Mouse (Mus musculus): ENCODE data around the gene Strip1. TPM values are rescaled to one million over a fixed set of nuclear protein-coding genes. Genes with fewer than 3 reads are reported as not detected.
A peak's percentile ranks its signal among the peaks of the same experiment; 100 is the strongest.

The Strip1 gene
- polyA plus RNA-seq, 2 experiments: 9.0 to 9.9 TPM

DNA sequence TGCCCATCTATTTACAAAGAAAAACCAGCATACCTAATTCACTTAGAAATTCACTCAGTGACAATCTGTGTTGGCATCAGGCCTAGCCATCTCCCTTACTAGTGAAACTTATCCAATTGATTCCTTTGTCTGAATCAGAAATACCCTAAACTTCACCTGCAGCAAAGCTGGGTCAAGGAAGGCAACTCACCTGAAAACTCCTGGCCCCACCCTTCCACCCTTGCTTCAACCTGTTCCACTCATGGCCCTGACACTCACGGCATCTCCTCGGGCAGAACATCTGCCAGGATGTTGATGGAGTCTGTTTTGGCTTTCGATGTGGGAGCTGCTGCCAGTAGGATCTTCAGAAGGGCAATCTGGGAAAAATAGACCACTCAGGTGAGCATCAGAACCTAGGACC, 13.7 kb downstream of the Strip1 start:
- Histone ChIP-seq H3K4me3 (ENCODE audit: insufficient read depth in 1 of 2, low read depth in 2 of 2, low read length in 2 of 2) (no peak overlapping the region), H3K9me3 (ENCODE audit: control insufficient read depth, low read length) (no peaks in the 10 kb centered on the region), H3K4me1 (replicated peaks; ENCODE audit: control insufficient read depth in 2 of 2, insufficient read depth in 2 of 2, low read length in 1 of 2) (no peaks in the 10 kb centered on the region), H3K4me2 (ENCODE audit: low read depth) (no peak overlapping the region), H3K27me3 (ENCODE audit: control insufficient read depth, insufficient read depth, low read length) (no peaks in the 10 kb centered on the region), H3K36me3 (replicated peaks; ENCODE audit: control insufficient read depth, insufficient read depth, low read depth) (peaks cover 19% of the 10 kb centered on the region), H3K9ac (replicated peaks) (no peak overlapping the region), H3K27ac (no peak overlapping the region)
- 83% methylated on average over 3 of the region's 3 CpGs for WGBS (ENCODE audit: insufficient replicate concordance)
- DNase-seq (ENCODE audit: low read depth in 3 of 3, low spot score in 3 of 3) (no peak), ATAC-seq (ENCODE audit: insufficient read depth) (no peak)
- TF ChIP-seq EP300 (IDR thresholded peaks at IDR 0.05; ENCODE audit: low read depth): no peak
- no peak for TF ChIP-seq CTCF (IDR thresholded peaks at IDR 0.05; ENCODE audit: low read depth)

DNA sequence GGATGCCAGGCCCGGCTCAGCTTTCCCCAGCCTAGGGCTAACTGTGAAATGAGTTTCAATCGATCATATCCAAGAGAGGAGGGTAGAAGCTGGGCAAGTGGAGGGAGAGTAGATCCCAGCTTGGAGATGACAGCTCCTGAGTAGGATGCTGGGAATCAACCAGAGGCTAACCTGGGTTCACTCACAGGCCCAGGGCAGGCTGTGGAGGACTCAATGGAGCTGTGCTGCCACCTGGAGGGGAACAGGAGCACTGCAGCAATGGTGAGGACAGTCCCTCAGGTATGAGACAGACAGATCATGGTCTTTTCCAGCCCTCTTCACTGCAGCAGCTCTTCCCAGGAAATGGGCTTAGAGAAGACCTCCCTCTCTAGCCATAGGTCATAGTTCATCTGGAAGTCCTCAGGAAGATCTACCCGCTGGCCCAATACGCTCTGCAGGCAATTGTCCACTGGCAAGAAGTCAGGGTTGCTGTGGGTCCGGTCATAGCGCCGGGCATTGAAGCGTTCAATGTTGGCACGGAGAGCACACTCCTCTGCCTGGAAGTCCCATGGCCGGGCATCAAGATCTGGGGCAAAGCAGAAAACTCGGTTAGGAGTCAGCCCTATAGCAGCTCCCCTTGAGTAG, 18.5 kb downstream of the Strip1 start:
- TF ChIP-seq EP300 (IDR thresholded peaks at IDR 0.05; ENCODE audit: low read depth) (no peak), CTCF (IDR thresholded peaks at IDR 0.05; ENCODE audit: low read depth) (peak; percentile 95)
- H3K36me3 ChIP-seq (replicated peaks; ENCODE audit: control insufficient read depth, insufficient read depth, low read depth): peaks cover 11% of the 10 kb centered on the region
- H3K4me2 ChIP-seq (ENCODE audit: low read depth): no peak overlapping the region
- no peak overlapping the region for H3K4me3 ChIP-seq (ENCODE audit: insufficient read depth in 1 of 2, low read depth in 2 of 2, low read length in 2 of 2)
- no peak overlapping the region for H3K9ac ChIP-seq (replicated peaks)
- no peaks in the 10 kb centered on the region for H3K27me3 ChIP-seq (ENCODE audit: control insufficient read depth, insufficient read depth, low read length)
- H3K4me1 ChIP-seq (replicated peaks; ENCODE audit: control insufficient read depth in 2 of 2, insufficient read depth in 2 of 2, low read length in 1 of 2): peaks cover 4 to 14% of the 10 kb centered on the region in 2 experiments
- no peak for ATAC-seq (ENCODE audit: insufficient read depth)
- DNase-seq (ENCODE audit: low read depth in 3 of 3, low spot score in 3 of 3): peak in 1 of 3 experiments; percentile 22
- 76% methylated on average over 11 of the region's 11 CpGs for WGBS (ENCODE audit: insufficient replicate concordance)
- no peak overlapping the region for H3K27ac ChIP-seq
- no peaks in the 10 kb centered on the region for H3K9me3 ChIP-seq (ENCODE audit: control insufficient read depth, low read length)

DNA sequence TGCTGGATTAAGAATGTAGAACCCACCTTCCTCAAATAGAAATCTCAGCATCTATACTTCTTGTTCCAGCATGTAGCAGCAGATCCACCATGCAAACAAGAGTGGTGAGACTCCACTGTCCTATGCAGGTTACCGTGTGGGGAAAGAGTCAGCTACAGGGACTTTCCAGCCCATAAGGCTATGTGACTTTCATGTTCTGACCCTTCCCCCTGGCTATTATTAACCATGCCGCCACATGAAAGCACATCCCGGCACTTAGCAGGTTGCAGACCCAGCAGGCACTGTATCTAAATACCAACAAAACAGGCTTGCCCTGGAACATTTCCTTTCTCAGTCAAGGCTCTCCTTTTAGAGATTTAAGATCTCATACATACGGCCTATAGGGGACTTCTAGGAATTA, 20.1 kb downstream of the Strip1 start:
- TF ChIP-seq CTCF (IDR thresholded peaks at IDR 0.05; ENCODE audit: low read depth) (no peak), EP300 (IDR thresholded peaks at IDR 0.05; ENCODE audit: low read depth) (no peak)
- Histone ChIP-seq H3K27ac (no peak overlapping the region), H3K4me2 (ENCODE audit: low read depth) (no peak overlapping the region), H3K9me3 (ENCODE audit: control insufficient read depth, low read length) (no peaks in the 10 kb centered on the region), H3K4me3 (ENCODE audit: insufficient read depth in 1 of 2, low read depth in 2 of 2, low read length in 2 of 2) (no peak overlapping the region), H3K4me1 (replicated peaks; ENCODE audit: control insufficient read depth in 2 of 2, insufficient read depth in 2 of 2, low read length in 1 of 2) (peaks cover 4 to 14% of the 10 kb centered on the region in 2 experiments), H3K36me3 (replicated peaks; ENCODE audit: control insufficient read depth, insufficient read depth, low read depth) (peaks cover 11% of the 10 kb centered on the region), H3K27me3 (ENCODE audit: control insufficient read depth, insufficient read depth, low read length) (no peaks in the 10 kb centered on the region), H3K9ac (replicated peaks) (no peak overlapping the region)
- DNase-seq (ENCODE audit: low read depth in 3 of 3, low spot score in 3 of 3) (no peak), ATAC-seq (ENCODE audit: insufficient read depth) (no peak)
- 70% methylated on average over 4 of the region's 4 CpGs for WGBS (ENCODE audit: insufficient replicate concordance)

DNA sequence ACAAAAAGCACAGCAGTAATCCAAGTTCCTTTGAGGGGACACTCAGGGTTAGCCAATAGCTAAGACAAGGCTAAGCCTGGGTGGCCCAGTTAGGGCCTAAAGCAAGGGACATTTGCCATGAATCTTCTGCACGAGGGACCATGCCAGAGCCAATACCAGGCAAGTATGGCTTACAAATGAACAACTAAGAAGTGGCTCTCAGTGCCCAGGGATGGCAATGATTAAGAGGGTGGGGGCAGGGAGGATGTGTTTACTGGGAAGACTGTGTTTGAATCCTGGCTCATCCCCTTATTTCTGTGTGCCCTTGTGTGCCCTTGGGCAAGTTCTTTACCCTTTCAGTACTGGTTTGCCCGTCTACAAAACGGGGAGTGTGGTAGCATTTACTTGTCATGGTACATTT, 22.1 kb downstream of the Strip1 start:
- no peak for DNase-seq (ENCODE audit: low read depth in 3 of 3, low spot score in 3 of 3)
- Histone ChIP-seq H3K4me2 (ENCODE audit: low read depth) (no peak overlapping the region), H3K4me3 (ENCODE audit: insufficient read depth in 1 of 2, low read depth in 2 of 2, low read length in 2 of 2) (no peak overlapping the region), H3K9me3 (ENCODE audit: control insufficient read depth, low read length) (no peaks in the 10 kb centered on the region), H3K4me1 (replicated peaks; ENCODE audit: control insufficient read depth in 2 of 2, insufficient read depth in 2 of 2, low read length in 1 of 2) (peaks cover 4 to 14% of the 10 kb centered on the region in 2 experiments), H3K27ac (no peak overlapping the region), H3K27me3 (ENCODE audit: control insufficient read depth, insufficient read depth, low read length) (no peaks in the 10 kb centered on the region), H3K9ac (replicated peaks) (no peak overlapping the region), H3K36me3 (replicated peaks; ENCODE audit: control insufficient read depth, insufficient read depth, low read depth) (no peaks in the 10 kb centered on the region; the same call in 1 of the 2 replicates)
- ATAC-seq (ENCODE audit: insufficient read depth): no peak
- TF ChIP-seq CTCF (IDR thresholded peaks at IDR 0.05; ENCODE audit: low read depth) (no peak), EP300 (IDR thresholded peaks at IDR 0.05; ENCODE audit: low read depth) (no peak)
- 39% methylated on average over 3 of the region's 3 CpGs for WGBS (ENCODE audit: insufficient replicate concordance)

DNA sequence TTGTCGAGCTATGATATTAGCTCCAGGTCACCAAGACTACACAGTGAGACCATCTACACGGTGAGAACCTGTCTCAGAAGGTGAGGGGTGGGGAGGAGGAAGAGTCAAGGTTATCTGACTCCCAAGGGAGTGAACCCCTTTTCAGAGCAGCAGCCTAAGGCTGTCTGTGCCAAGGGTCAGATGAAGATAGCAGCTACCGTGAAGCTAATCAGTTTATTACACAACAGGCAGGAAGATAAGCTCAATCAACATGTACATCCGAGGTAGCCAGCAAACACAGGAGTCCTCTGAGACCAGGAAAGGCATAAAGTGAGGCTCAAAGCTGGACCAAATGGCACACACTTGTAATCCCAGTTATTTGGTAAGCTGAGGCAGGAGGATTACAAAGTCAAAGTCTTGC, 22.7 kb downstream of the Strip1 start:
- Histone ChIP-seq H3K36me3 (replicated peaks; ENCODE audit: control insufficient read depth, insufficient read depth, low read depth) (no peaks in the 10 kb centered on the region; the same call in 1 of the 2 replicates), H3K9me3 (ENCODE audit: control insufficient read depth, low read length) (no peaks in the 10 kb centered on the region), H3K27me3 (ENCODE audit: control insufficient read depth, insufficient read depth, low read length) (no peaks in the 10 kb centered on the region), H3K4me3 (ENCODE audit: insufficient read depth in 1 of 2, low read depth in 2 of 2, low read length in 2 of 2) (no peak overlapping the region), H3K27ac (no peak overlapping the region), H3K9ac (replicated peaks) (no peak overlapping the region), H3K4me1 (replicated peaks; ENCODE audit: control insufficient read depth in 2 of 2, insufficient read depth in 2 of 2, low read length in 1 of 2) (peaks cover 4 to 14% of the 10 kb centered on the region in 2 experiments), H3K4me2 (ENCODE audit: low read depth) (no peak overlapping the region)
- peak; percentile 47; the same call in 1 of the 2 replicates for ATAC-seq (ENCODE audit: insufficient read depth)
- no peak for TF ChIP-seq CTCF (IDR thresholded peaks at IDR 0.05; ENCODE audit: low read depth)
- no peak for TF ChIP-seq EP300 (IDR thresholded peaks at IDR 0.05; ENCODE audit: low read depth)
- DNase-seq (ENCODE audit: low read depth in 3 of 3, low spot score in 3 of 3): no peak
- WGBS (ENCODE audit: insufficient replicate concordance): 15% methylated on average over 4 of the region's 4 CpGs

All from liver, embryonic 14.5 days (tissue).